Mouse (Mus musculus) liver, embryonic 14.5 days (tissue): ENCODE data around the gene Mtrex.

ENCODE experiments used
- CTCF ChIP-seq: IDR thresholded peaks from 2 replicates; pipeline ENCODE4 v1.5.1; 2016; ENCODE audit warnings: antibody characterized with exemption, low read depth, control low read depth
- EP300 ChIP-seq: IDR thresholded peaks from 2 replicates; pipeline ENCODE4 v1.6.1; 2016; ENCODE audit warnings: antibody characterized with exemption, low read depth

- TF ChIP-seq CTCF = no peak
- TF ChIP-seq EP300 = no peak
Measured at GRCm38 (mm10) chr13:112976720-112977119, 49.5 kb upstream of the Mtrex start.
